Mouse (Mus musculus) embryonic facial prominence, embryonic 14.5 days (tissue): ENCODE measurements around the gene Pdzrn4. TPM values are rescaled to one million over a fixed set of nuclear protein-coding genes. Genes with fewer than 3 reads are reported as not detected.

Experiments used
- ATAC-seq: fragments of 200-750 bp; cut with Nextera tagmentation; 2 replicates; pipeline ENCODE4 v1.8.0; 2017; ENCODE audit warnings: low read depth, moderate number of reproducible peaks, moderate TSS enrichment
- DNase-seq: peaks from one replicate; pipeline ENCODE4 v3.0.0-alpha.2; 2015; ENCODE audit warnings: low spot score
- H3K27ac ChIP-seq: fragments of 300-500 bp; sonication (generic); replicated peaks from 2 replicates; pipeline ENCODE4 v1.5.1; 2014; ENCODE audit warnings: low read depth, mild to moderate bottlenecking, low read length, moderate library complexity
- H3K27me3 ChIP-seq: fragments of 300-500 bp; sonication (generic); replicated peaks from 2 replicates; pipeline ENCODE4 v1.6.1; 2014; ENCODE audit warnings: low read length; ENCODE audit not compliant: control insufficient read depth, insufficient read depth
- H3K36me3 ChIP-seq: fragments of 300-500 bp; sonication (generic); 2 replicates; pipeline ENCODE4 v1.6.1; 2014; ENCODE audit warnings: low read length, mixed read lengths; ENCODE audit not compliant: control insufficient read depth, insufficient read depth
- H3K4me1 ChIP-seq: fragments of 300-500 bp; sonication (generic); 2 replicates; pipeline ENCODE4 v1.6.1; 2014; ENCODE audit warnings: antibody characterized with exemption, low read length; ENCODE audit not compliant: control insufficient read depth, insufficient read depth
- H3K4me2 ChIP-seq: fragments of 300-500 bp; sonication (generic); 2 replicates; pipeline ENCODE4 v1.6.1; 2014; ENCODE audit warnings: low read depth, mild to moderate bottlenecking, low read length, moderate library complexity, mixed read lengths
- H3K4me3 ChIP-seq: fragments of 300-500 bp; sonication (generic); 2 replicates; pipeline ENCODE4 v1.5.1; 2014; ENCODE audit warnings: low read depth, mild to moderate bottlenecking, low read length
- H3K9ac ChIP-seq: fragments of 300-500 bp; sonication (generic); 2 replicates; pipeline ENCODE4 v1.6.1; 2014; ENCODE audit warnings: low read depth, mild to moderate bottlenecking, low read length, moderate library complexity, mixed read lengths
- H3K9me3 ChIP-seq: fragments of 300-500 bp; sonication (generic); 2 replicates; pipeline ENCODE4 v1.6.1; 2016; ENCODE audit warnings: low read length; ENCODE audit not compliant: control insufficient read depth
- WGBS: fragments of 180-500 bp; shearing (Covaris S2); extraction: QIAGEN DNeasy Blood & Tissue Kit; methylation state at CpG from one replicate; pipeline ENCODE4 v1.1.7; 2014; 5-methylcytosine and 5-hydroxymethylcytosine counted together
- polyA plus RNA-seq: library from polyadenylated mRNA; unstranded; fragments of >200 nt; fragmentation: Nextera tagmentation; extraction: Ambion mirVana; gene quantifications from 2 replicates; pipeline ENCODE4 v1.2.1, GENCODE M21; 2014

Pdzrn4 gene
- polyA plus RNA-seq, 1 experiment from 2014 or later, result 4.3 TPM

- H3K4me1 ChIP-seq, result no peaks in the 10 kb centered on the region
- no peak overlapping the region for H3K9ac ChIP-seq
- no peak overlapping the region for H3K4me3 ChIP-seq
- peak; percentile 31 for DNase-seq
- H3K27ac ChIP-seq, result no peak overlapping the region
- no peaks in the 10 kb centered on the region for H3K9me3 ChIP-seq
- no peak overlapping the region for H3K4me2 ChIP-seq
- peak; percentile 33; the same call in 1 of the 2 replicates for ATAC-seq
- no peaks in the 10 kb centered on the region for H3K36me3 ChIP-seq
- no peaks in the 10 kb centered on the region for H3K27me3 ChIP-seq
- 70% methylated on average over 7 of the region's 7 CpGs for WGBS
Measured at GRCm38 (mm10) chr15:92555012-92555574, 158.4 kb downstream of the Pdzrn4 start.

- no peak for ATAC-seq
- Histone ChIP-seq H3K4me1 (no peaks in the 10 kb centered on the region), H3K4me2 (no peak overlapping the region), H3K27ac (no peak overlapping the region), H3K4me3 (no peak overlapping the region), H3K9me3 (no peaks in the 10 kb centered on the region), H3K9ac (no peak overlapping the region), H3K27me3 (no peaks in the 10 kb centered on the region), H3K36me3 (no peaks in the 10 kb centered on the region)
- 54% methylated on average over 3 of the region's 3 CpGs for WGBS
- no peak for DNase-seq
Measured at GRCm38 (mm10) chr15:92555716-92556115, 159.0 kb downstream of the Pdzrn4 start.

- ATAC-seq (no peak), DNase-seq (no peak)
- H3K4me3 ChIP-seq, result no peak overlapping the region
- no peaks in the 10 kb centered on the region for H3K27me3 ChIP-seq
- no peak overlapping the region for H3K9ac ChIP-seq
- H3K36me3 ChIP-seq, result no peaks in the 10 kb centered on the region
- no peaks in the 10 kb centered on the region for H3K4me1 ChIP-seq
- no peak overlapping the region for H3K4me2 ChIP-seq
- WGBS, result 87% methylated on average over 5 of the region's 5 CpGs
- H3K9me3 ChIP-seq, result no peaks in the 10 kb centered on the region
- no peak overlapping the region for H3K27ac ChIP-seq
Measured at GRCm38 (mm10) chr15:92558592-92558991, 161.9 kb downstream of the Pdzrn4 start.

GRCm38 (mm10) chr15:92562149-92562548, 165.5 kb downstream of the Pdzrn4 start:
- H3K4me1 ChIP-seq, result no peaks in the 10 kb centered on the region
- WGBS, result 75% methylated on average over 6 of the region's 6 CpGs
- H3K4me2 ChIP-seq, result no peak overlapping the region
- DNase-seq (no peak), ATAC-seq (no peak)
- H3K36me3 ChIP-seq, result no peaks in the 10 kb centered on the region
- H3K4me3 ChIP-seq, result no peak overlapping the region
- H3K9me3 ChIP-seq, result no peaks in the 10 kb centered on the region
- no peak overlapping the region for H3K9ac ChIP-seq
- H3K27ac ChIP-seq, result no peak overlapping the region
- H3K27me3 ChIP-seq, result no peaks in the 10 kb centered on the region

GRCm38 (mm10) chr15:92563576-92563975, 166.9 kb downstream of the Pdzrn4 start:
- Histone ChIP-seq H3K36me3 (no peaks in the 10 kb centered on the region), H3K27ac (no peak overlapping the region), H3K9me3 (no peaks in the 10 kb centered on the region), H3K4me2 (no peak overlapping the region), H3K9ac (no peak overlapping the region), H3K4me3 (no peak overlapping the region), H3K4me1 (no peaks in the 10 kb centered on the region), H3K27me3 (no peaks in the 10 kb centered on the region)
- ATAC-seq, result no peak
- 65% methylated on average over 2 of the region's 2 CpGs for whole genome bisulfite sequencing
- DNase-seq, result no peak

GRCm38 (mm10) chr15:92570526-92571243, 174.0 kb downstream of the Pdzrn4 start:
- WGBS, result 60% methylated on average over 3 of the region's 3 CpGs
- H3K27ac ChIP-seq, result no peak overlapping the region
- no peaks in the 10 kb centered on the region for H3K27me3 ChIP-seq
- H3K4me3 ChIP-seq, result no peak overlapping the region
- H3K4me1 ChIP-seq, result peaks cover 7% of the 10 kb centered on the region; the same call in 1 of the 2 replicates
- no peak overlapping the region for H3K4me2 ChIP-seq
- no peak overlapping the region for H3K9ac ChIP-seq
- H3K36me3 ChIP-seq, result no peaks in the 10 kb centered on the region
- ATAC-seq (peak; percentile 37; the same call in 1 of the 2 replicates), DNase-seq (peak; percentile 59)
- H3K9me3 ChIP-seq, result no peaks in the 10 kb centered on the region

GRCm38 (mm10) chr15:92571244-92571539, 174.5 kb downstream of the Pdzrn4 start:
- 53% methylated on average over 5 of the region's 5 CpGs for WGBS
- no peaks in the 10 kb centered on the region for H3K27me3 ChIP-seq
- no peak overlapping the region for H3K9ac ChIP-seq
- peaks cover 7% of the 10 kb centered on the region; the same call in 1 of the 2 replicates for H3K4me1 ChIP-seq
- no peak for ATAC-seq
- no peaks in the 10 kb centered on the region for H3K9me3 ChIP-seq
- H3K4me2 ChIP-seq, result no peak overlapping the region
- H3K27ac ChIP-seq, result no peak overlapping the region
- H3K4me3 ChIP-seq, result no peak overlapping the region
- DNase-seq, result peak; percentile 37
- H3K36me3 ChIP-seq, result no peaks in the 10 kb centered on the region

GRCm38 (mm10) chr15:92577476-92577875, 180.8 kb downstream of the Pdzrn4 start:
- H3K36me3 ChIP-seq, result no peaks in the 10 kb centered on the region
- H3K9me3 ChIP-seq, result no peaks in the 10 kb centered on the region
- no peak for ATAC-seq
- no peaks in the 10 kb centered on the region for H3K4me1 ChIP-seq
- DNase-seq, result no peak
- H3K9ac ChIP-seq, result no peak overlapping the region
- no peaks in the 10 kb centered on the region for H3K27me3 ChIP-seq
- no peak overlapping the region for H3K4me3 ChIP-seq
- 61% methylated on average over 11 of the region's 11 CpGs for WGBS
- no peak overlapping the region for H3K4me2 ChIP-seq
- H3K27ac ChIP-seq, result no peak overlapping the region

GRCm38 (mm10) chr15:92580217-92580616, 183.5 kb downstream of the Pdzrn4 start:
- H3K4me3 ChIP-seq, result no peak overlapping the region
- no peaks in the 10 kb centered on the region for H3K4me1 ChIP-seq
- no peak overlapping the region for H3K4me2 ChIP-seq
- WGBS, result 46% methylated on average over 3 of the region's 3 CpGs
- ATAC-seq, result no peak
- H3K36me3 ChIP-seq, result no peaks in the 10 kb centered on the region
- H3K9ac ChIP-seq, result no peak overlapping the region
- H3K9me3 ChIP-seq, result no peaks in the 10 kb centered on the region
- H3K27ac ChIP-seq, result no peak overlapping the region
- no peaks in the 10 kb centered on the region for H3K27me3 ChIP-seq
- DNase-seq, result peak; percentile 53
